Mouse (Mus musculus) adrenal gland, postnatal 25 days (tissue): ENCODE measurements around the gene Chmp5. TPM values are rescaled to one million over a fixed set of nuclear protein-coding genes. Genes with fewer than 3 reads are reported as not detected.

ENCODE experiments used
- microRNA-seq, 2 experiments: library from miRNA; unstranded; fragments of <30 nt; microRNA quantifications; one replicate each; pipeline ENCODE4 v1.2.0; 2021
- total RNA-seq: library from RNA; stranded (reverse); gene quantifications from 2 replicates; pipeline ENCODE4 v1.2.3, GENCODE M21; 2021

Gene Chmp5
- total RNA-seq, 1 experiment from 2014 or later, result 105 TPM

Small RNA genes lying within 50 kb of the gene (microRNA-seq; reads per million reads assigned to microRNA genes)
- gene Mir3094, result 0.36 to 1.7 reads per million in 2 experiments

Other genes starting within 250 kb of the Chmp5 start
- gene Aptx, start 245.2 kb upstream of the Chmp5 start, total RNA-seq, result 16.3 and 24.9 TPM in 2 replicates
- 235 and 424 TPM in 2 replicates for gene Dnaja1, start 226.3 kb upstream of the Chmp5 start, total RNA-seq
- gene Smu1, start 190.5 kb upstream of the Chmp5 start, total RNA-seq, result 58.9 and 66.4 TPM in 2 replicates
- gene B4galt1, start 94.4 kb upstream of the Chmp5 start, total RNA-seq, result 70.1 and 91.5 TPM in 2 replicates
- 5.2 and 10.7 TPM in 2 replicates for gene Spink4, start 28.4 kb upstream of the Chmp5 start, total RNA-seq
- 276 and 283 TPM in 2 replicates for gene Bag1, start 113 bp upstream of the Chmp5 start, total RNA-seq
- gene Nfx1, start 22.5 kb downstream of the Chmp5 start, total RNA-seq, result 86.1 and 90.5 TPM in 2 replicates
- gene Aqp7, start 99.7 kb downstream of the Chmp5 start, total RNA-seq, result 18.6 and 20.6 TPM in 2 replicates
- not detected in 2 replicates for gene Aqp3, start 149.8 kb downstream of the Chmp5 start, total RNA-seq
- gene Nol6, start 176.0 kb downstream of the Chmp5 start, total RNA-seq, result 56.1 and 57.0 TPM in 2 replicates
- gene Ube2r2, start 187.3 kb downstream of the Chmp5 start, total RNA-seq, result 105 and 106 TPM in 2 replicates